Mouse (Mus musculus): ENCODE measurements around the gene Gpr19. TPM values are rescaled to one million over a fixed set of nuclear protein-coding genes. Genes with fewer than 3 reads are reported as not detected.
A peak's percentile ranks its signal among the peaks of the same experiment; 100 is the strongest.

Gpr19 gene
- polyA plus RNA-seq, 1 experiment: 24.4 TPM

- peaks cover 3% of the 10 kb centered on the region; the same call in 1 of the 2 replicates for H3K4me1 ChIP-seq (ENCODE audit: control insufficient read depth, insufficient read depth, low read length)
- H3K4me3 ChIP-seq (ENCODE audit: insufficient read depth, low read length): no peak overlapping the region
- H3K27ac ChIP-seq (ENCODE audit: insufficient read depth, low read length): no peak overlapping the region
- TF ChIP-seq CTCF (IDR thresholded peaks at IDR 0.05; ENCODE audit: extremely low read depth, insufficient read depth, low read length): no peak
- TF ChIP-seq POLR2A (IDR thresholded peaks at IDR 0.05; ENCODE audit: extremely low read depth, insufficient read depth, low read length): no peak
Observed at GRCm38 (mm10) chr6:134924262-134924661, 25.9 kb upstream of the Gpr19 start.

- Histone ChIP-seq H3K4me3 (ENCODE audit: insufficient read depth, low read length) (no peak overlapping the region), H3K4me1 (ENCODE audit: control insufficient read depth, insufficient read depth, low read length) (peaks cover 3% of the 10 kb centered on the region; the same call in 1 of the 2 replicates), H3K27ac (ENCODE audit: insufficient read depth, low read length) (no peak overlapping the region)
- TF ChIP-seq CTCF (IDR thresholded peaks at IDR 0.05; ENCODE audit: extremely low read depth, insufficient read depth, low read length): no peak
- TF ChIP-seq POLR2A (IDR thresholded peaks at IDR 0.05; ENCODE audit: extremely low read depth, insufficient read depth, low read length): no peak
Observed at GRCm38 (mm10) chr6:134923670-134924069, 25.3 kb upstream of the Gpr19 start.

DNA sequence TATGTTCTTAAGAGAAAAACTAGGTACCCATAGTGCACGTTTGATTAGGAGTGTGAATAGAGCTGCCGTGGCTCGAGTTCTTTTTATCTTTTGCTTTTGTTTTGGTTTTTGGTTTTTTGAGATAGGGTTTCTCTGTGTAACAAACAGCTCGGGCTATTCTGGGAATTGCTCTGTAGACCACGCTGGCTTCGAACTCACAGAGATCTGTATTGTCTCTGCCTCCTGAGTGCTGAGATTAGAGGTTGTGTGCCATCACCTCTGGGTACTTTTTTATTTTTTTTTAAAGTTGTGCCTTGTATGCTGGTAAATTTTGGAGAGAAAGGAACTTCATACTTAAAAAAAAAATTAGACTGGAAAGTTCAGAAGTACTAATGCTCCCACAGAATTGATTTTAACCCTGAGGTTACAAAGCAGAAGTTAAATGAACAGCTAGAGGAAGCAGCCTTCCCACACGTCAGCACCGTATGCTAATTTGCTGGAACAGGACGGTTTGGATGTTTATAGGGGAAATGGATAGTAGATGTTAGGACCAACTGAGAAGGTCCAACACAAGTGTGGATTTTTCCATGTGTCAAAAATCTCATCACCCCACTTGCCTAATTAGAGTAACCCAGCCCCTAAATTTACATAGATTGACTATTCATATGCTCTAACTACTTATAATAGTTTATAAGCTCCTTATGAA, 24.3 kb upstream of the Gpr19 start:
- no peak for TF ChIP-seq CTCF (IDR thresholded peaks at IDR 0.05; ENCODE audit: extremely low read depth, insufficient read depth, low read length)
- no peak for TF ChIP-seq POLR2A (IDR thresholded peaks at IDR 0.05; ENCODE audit: extremely low read depth, insufficient read depth, low read length)
- no peak overlapping the region for H3K27ac ChIP-seq (ENCODE audit: insufficient read depth, low read length)

DNA sequence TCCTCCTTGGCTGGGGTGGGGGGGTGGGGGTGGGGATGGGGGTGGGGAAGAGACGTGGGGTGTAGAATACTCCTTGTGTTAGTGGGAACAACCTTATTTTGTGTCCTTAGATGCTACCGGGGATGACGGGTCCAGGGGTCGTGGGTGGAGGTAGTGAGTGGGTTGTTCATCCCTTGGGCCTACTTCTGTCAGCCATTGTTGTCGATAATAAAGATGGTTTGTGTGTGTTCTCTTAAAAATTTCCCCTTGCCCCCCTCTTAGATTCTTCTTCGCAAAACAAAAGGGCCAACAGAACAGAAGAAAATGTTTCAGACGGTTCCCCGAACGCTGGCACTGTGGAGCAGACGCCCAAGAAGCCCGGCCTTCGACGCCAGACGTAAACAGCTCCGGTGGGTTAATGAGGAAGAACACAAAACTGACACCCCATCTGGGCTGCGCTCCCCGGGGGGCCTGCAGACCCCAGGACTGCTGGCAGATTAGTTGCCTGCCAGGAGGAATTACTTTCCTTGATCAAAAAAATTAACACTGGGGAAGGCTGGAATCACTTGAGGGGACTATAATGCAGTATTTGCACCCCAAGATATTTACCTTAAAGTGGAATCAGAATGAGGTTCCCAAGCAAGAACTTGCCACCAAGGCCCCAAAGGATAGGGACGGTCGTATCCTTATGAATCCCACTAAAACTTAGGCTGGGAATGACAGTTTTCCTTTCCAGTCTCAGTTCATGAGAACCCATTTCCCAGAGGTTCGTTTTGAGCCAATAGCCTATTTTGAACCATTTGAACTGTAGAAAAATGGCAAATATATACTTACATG, 23.5 kb upstream of the Gpr19 start:
- TF ChIP-seq POLR2A (IDR thresholded peaks at IDR 0.05; ENCODE audit: extremely low read depth, insufficient read depth, low read length): no peak
- TF ChIP-seq CTCF (IDR thresholded peaks at IDR 0.05; ENCODE audit: extremely low read depth, insufficient read depth, low read length): no peak
- Histone ChIP-seq H3K4me1 (ENCODE audit: control insufficient read depth, insufficient read depth, low read length) (peaks cover 3% of the 10 kb centered on the region; the same call in 1 of the 2 replicates), H3K27ac (ENCODE audit: insufficient read depth, low read length) (no peak overlapping the region), H3K4me3 (ENCODE audit: insufficient read depth, low read length) (peak overlapping the region; percentile 94)

More for the DNA sequence above, 24.3 kb upstream of the Gpr19 start:
- no peak overlapping the region; the same call in 1 of the 2 replicates for H3K4me3 ChIP-seq (ENCODE audit: insufficient read depth, low read length)
- H3K4me1 ChIP-seq (ENCODE audit: control insufficient read depth, insufficient read depth, low read length): peaks cover 3% of the 10 kb centered on the region; the same call in 1 of the 2 replicates

GRCm38 (mm10) chr6:134921014-134921694, 22.8 kb upstream of the Gpr19 start:
- Histone ChIP-seq H3K27ac (ENCODE audit: insufficient read depth, low read length) (peak overlapping the region; percentile 100), H3K4me1 (ENCODE audit: control insufficient read depth, insufficient read depth, low read length) (peaks cover 3% of the 10 kb centered on the region; the same call in 1 of the 2 replicates), H3K4me3 (ENCODE audit: insufficient read depth, low read length) (peak overlapping the region; percentile 94)
- TF ChIP-seq POLR2A (IDR thresholded peaks at IDR 0.05; ENCODE audit: extremely low read depth, insufficient read depth, low read length) (no peak), CTCF (IDR thresholded peaks at IDR 0.05; ENCODE audit: extremely low read depth, insufficient read depth, low read length) (no peak)

- Histone ChIP-seq H3K27ac (ENCODE audit: insufficient read depth, low read length) (peak within 1 kb of the TSS; percentile 100), H3K4me3 (ENCODE audit: insufficient read depth, low read length) (peak within 1 kb of the TSS; percentile 94), H3K4me1 (ENCODE audit: control insufficient read depth, insufficient read depth, low read length) (peaks cover 3% of the 10 kb centered on the region; the same call in 1 of the 2 replicates)
- TF ChIP-seq CTCF (IDR thresholded peaks at IDR 0.05; ENCODE audit: extremely low read depth, insufficient read depth, low read length): no peak
- peak; percentile 82 for TF ChIP-seq POLR2A (IDR thresholded peaks at IDR 0.05; ENCODE audit: extremely low read depth, insufficient read depth, low read length)
Observed at GRCm38 (mm10) chr6:134920190-134921013, 22.0 kb upstream of the Gpr19 start, which contains the start of gene Cdkn1b. Gene Cdkn1b, plus strand, starts transcription at chr6:134920401.

DNA sequence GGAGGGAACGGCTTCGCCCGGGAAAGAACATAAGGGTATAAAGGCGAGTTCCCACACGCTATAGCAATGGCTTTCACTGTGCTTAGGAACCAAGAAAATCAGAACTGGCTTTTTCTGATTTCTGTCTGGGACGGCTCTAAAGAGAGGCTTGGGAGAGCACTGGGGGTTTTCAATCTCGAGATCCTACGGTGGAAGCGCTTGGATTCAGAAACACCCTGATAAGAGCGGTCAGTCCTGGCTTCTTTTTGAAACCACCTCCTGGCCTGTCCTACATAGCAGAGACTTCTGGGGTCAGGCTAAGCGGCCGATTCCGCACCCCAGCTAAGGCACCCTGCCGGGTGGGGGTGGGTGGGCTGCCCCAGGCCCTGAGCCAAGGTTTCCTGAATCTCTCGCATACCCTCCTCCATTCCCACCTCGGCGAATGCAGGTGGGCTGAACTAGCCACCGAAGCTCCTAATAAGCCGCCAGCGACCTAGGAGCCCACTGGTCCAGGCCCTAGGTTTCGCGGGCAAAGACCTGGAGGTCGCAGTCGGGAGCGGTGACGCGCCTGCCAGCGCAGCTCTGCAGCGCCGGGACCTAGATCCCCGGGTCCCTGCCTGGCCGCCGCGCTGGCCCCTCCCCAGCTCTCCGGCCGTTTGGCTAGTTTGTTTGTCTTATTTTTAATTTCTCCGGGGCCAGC, 21.3 kb upstream of the Gpr19 start:
- peak overlapping the region; percentile 94 for H3K4me3 ChIP-seq (ENCODE audit: insufficient read depth, low read length)
- H3K4me1 ChIP-seq (ENCODE audit: control insufficient read depth, insufficient read depth, low read length): peaks cover 3% of the 10 kb centered on the region; the same call in 1 of the 2 replicates
- TF ChIP-seq POLR2A (IDR thresholded peaks at IDR 0.05; ENCODE audit: extremely low read depth, insufficient read depth, low read length) (no peak), CTCF (IDR thresholded peaks at IDR 0.05; ENCODE audit: extremely low read depth, insufficient read depth, low read length) (no peak)
- H3K27ac ChIP-seq (ENCODE audit: insufficient read depth, low read length): peak overlapping the region; percentile 87

GRCm38 (mm10) chr6:134918769-134919168, 20.4 kb upstream of the Gpr19 start:
- no peak overlapping the region for H3K4me3 ChIP-seq (ENCODE audit: insufficient read depth, low read length)
- TF ChIP-seq CTCF (IDR thresholded peaks at IDR 0.05; ENCODE audit: extremely low read depth, insufficient read depth, low read length) (no peak), POLR2A (IDR thresholded peaks at IDR 0.05; ENCODE audit: extremely low read depth, insufficient read depth, low read length) (no peak)

More at GRCm38 (mm10) chr6:134918769-134919168, 20.4 kb upstream of the Gpr19 start:
- Histone ChIP-seq H3K4me1 (ENCODE audit: control insufficient read depth, insufficient read depth, low read length) (peaks cover 3% of the 10 kb centered on the region; the same call in 1 of the 2 replicates), H3K27ac (ENCODE audit: insufficient read depth, low read length) (no peak overlapping the region)

All from cortical plate, adult 2 months (tissue).